In genomic region chr17:6798392-6799061, GRCm38 (mm10) we compare ENCODE assay signal across 19 mouse cellular contexts. TPM values are rescaled to one million over a fixed set of nuclear protein-coding genes. Genes with fewer than 3 reads are reported as not detected.
A peak's percentile ranks its signal among the peaks of the same experiment; 100 is the strongest.
DNase-seq lines count a peak whose midpoint lies in the region; ATAC-seq and TF ChIP-seq lines count a peak whose summit lies in the region.
"Had no signal": no experiment of that assay in that cellular context is flagged by ENCODE, and none has a peak within 500 bp of the region (broad histone marks: within the 10 kb centered on the region; RNA-seq: fewer than 3 reads in every experiment).

No protein-coding gene starts in this region.

- ATAC-seq in intestine, embryonic 16.5 days, result peak; percentile 83
- no peak for ATAC-seq in lung, embryonic 14.5 days (ENCODE audit: insufficient read depth)
- ATAC-seq: midbrain, embryonic 15.5 days had no signal

- H3K4me2 ChIP-seq in intestine, embryonic 16.5 days (ENCODE audit: low read depth, low read length), result no peak overlapping the region
- H3K4me2 ChIP-seq in lung, embryonic 14.5 days, result no peak overlapping the region
- H3K4me2 ChIP-seq: forebrain, embryonic 12.5 days; hindbrain, embryonic 14.5 days; limb, embryonic 12.5 days; midbrain, embryonic 15.5 days had no signal

- peaks cover 6% of the 10 kb centered on the region; the same call in 1 of the 2 replicates for H3K9me3 ChIP-seq in intestine, embryonic 16.5 days (ENCODE audit: control insufficient read depth, low read length)
- H3K9me3 ChIP-seq in lung, embryonic 14.5 days (ENCODE audit: low read depth, low read length), result no peaks in the 10 kb centered on the region; the same call in 1 of the 2 replicates
- H3K9me3 ChIP-seq: midbrain, embryonic 15.5 days had no signal

- peak overlapping the region; percentile 60; the same call in 1 of the 2 replicates for H3K27ac ChIP-seq in intestine, embryonic 16.5 days (ENCODE audit: low read length)
- no peak overlapping the region for H3K27ac ChIP-seq in lung, embryonic 14.5 days (ENCODE audit: low read depth)
- H3K27ac ChIP-seq: forebrain, embryonic 12.5 days; hindbrain, embryonic 14.5 days; limb, embryonic 12.5 days; midbrain, embryonic 15.5 days had no signal

- 0 out of 2 replicates have a peak, but pooled peaks cover 20% of the 10 kb centered on the region for H3K4me1 ChIP-seq in intestine, embryonic 16.5 days (ENCODE audit: control insufficient read depth, insufficient read depth, low read length)
- peaks cover 12% of the 10 kb centered on the region; the same call in 1 of the 2 replicates for H3K4me1 ChIP-seq in lung, embryonic 14.5 days (ENCODE audit: insufficient read depth)
- H3K4me1 ChIP-seq: limb, embryonic 12.5 days had no signal

- no peaks in the 10 kb centered on the region for H3K36me3 ChIP-seq in intestine, embryonic 16.5 days (ENCODE audit: control insufficient read depth, insufficient read depth, low read length)
- H3K36me3 ChIP-seq in lung, embryonic 14.5 days (ENCODE audit: insufficient read depth), result no peaks in the 10 kb centered on the region
- H3K36me3 ChIP-seq: forebrain, embryonic 12.5 days; limb, embryonic 12.5 days; midbrain, embryonic 15.5 days had no signal

- no peaks in the 10 kb centered on the region for H3K27me3 ChIP-seq in intestine, embryonic 16.5 days (replicated peaks; ENCODE audit: control insufficient read depth, insufficient read depth, low read length)
- no peaks in the 10 kb centered on the region for H3K27me3 ChIP-seq in lung, embryonic 14.5 days (ENCODE audit: insufficient read depth, low read length)
- H3K27me3 ChIP-seq: CH12.LX; forebrain, embryonic 12.5 days; midbrain, embryonic 15.5 days had no signal

- peak; percentile 41 for DNase-seq in kidney, postnatal 10 days
- no peak for DNase-seq in kidney, postnatal 36 days
- peak; percentile 53 for DNase-seq in lung, embryonic 14.5 days
- peak; percentile 58 to 73 for DNase-seq in lung, postnatal 4 days
- DNase-seq in heart, adult 11 months, result no peak
- no peak for DNase-seq in neural tube, embryonic 10.5 days (ENCODE audit: extremely low spot score, low spot score)
- no peak for DNase-seq in ovary, adult 18-20 months (ENCODE audit: low spot score)
- DNase-seq: adrenal gland, adult 2 months; cerebellum, adult 9-11 months; gastrocnemius, postnatal 25 days; kidney, adult 2 months; right cerebral cortex, adult 18-20 months; thymus, postnatal 25 days had no signal

- H3K4me3 ChIP-seq in intestine, embryonic 16.5 days (ENCODE audit: low read length), result no peak overlapping the region
- H3K4me3 ChIP-seq in lung, embryonic 14.5 days (ENCODE audit: low read depth, low read length), result no peak overlapping the region
- H3K4me3 ChIP-seq: forebrain, embryonic 12.5 days; limb, embryonic 12.5 days; midbrain, embryonic 15.5 days had no signal

- 45% methylated on average over 12 of the region's 12 CpGs for WGBS in intestine, embryonic 16.5 days
- 41% methylated on average over 12 of the region's 12 CpGs for WGBS in lung, embryonic 14.5 days

- H3K9ac ChIP-seq in intestine, embryonic 16.5 days (ENCODE audit: low read depth, low read length), result no peak overlapping the region
- H3K9ac ChIP-seq in lung, embryonic 14.5 days, result no peak overlapping the region
- H3K9ac ChIP-seq: forebrain, embryonic 12.5 days; hindbrain, embryonic 14.5 days; limb, embryonic 12.5 days; midbrain, embryonic 15.5 days had no signal

- TF ChIP-seq CTCF in lung, embryonic 14.5 days (IDR thresholded peaks at IDR 0.05; ENCODE audit: low read depth), result no peak

RNA-seq across cellular contexts. Expression of gene Ezr, which starts 15.9 kb away (rescaled TPM):
- polyA plus RNA-seq in intestine, embryonic 16.5 days (2015; fragmentation: Nextera tagmentation; extraction: Ambion mirVana), result 281 and 319 TPM in 2 replicates
- 97.1 and 97.3 TPM in 2 replicates for polyA plus RNA-seq in lung, embryonic 14.5 days (2014; fragmentation: Nextera tagmentation; extraction: Ambion mirVana)

Comparison
In these comparisons a context has a peak if more than half of its experiments do, and no peak if none do; other contexts are left out.
1. DNase-seq: peak in kidney, postnatal 10 days (single experiment), lung, embryonic 14.5 days (single experiment) and lung, postnatal 4 days (2 of 2); none in kidney, postnatal 36 days (0 of 2), heart, adult 11 months (single experiment), neural tube, embryonic 10.5 days (single experiment) and ovary, adult 18-20 months (single experiment).